Mouse (Mus musculus): Measurements from ENCODE around the gene Hexb.
"Not testable (repeated sequence)": the region's sequence is repeated elsewhere in the genome, so short reads cannot be mapped to it uniquely, and the experiment has no call there.

Hexb gene

DNA sequence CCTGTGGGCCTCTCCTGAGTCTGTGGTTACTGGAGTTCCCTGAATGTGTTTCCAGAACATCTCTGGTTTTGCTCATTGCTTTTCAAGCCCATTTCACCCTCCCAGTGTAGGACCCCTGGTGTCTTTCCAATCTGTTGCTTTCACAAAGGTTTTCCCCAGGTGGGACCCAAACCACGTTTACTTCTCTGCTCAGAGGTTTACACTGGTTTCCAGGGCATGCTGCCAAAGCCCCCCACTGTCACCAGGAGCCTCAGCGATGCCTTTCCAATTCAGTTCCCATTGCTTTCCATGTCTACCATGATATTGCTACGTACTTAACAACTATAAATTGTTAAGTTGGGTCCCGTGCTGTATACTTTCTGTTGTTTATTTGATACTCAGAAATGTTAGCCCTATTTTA, 15.3 kb downstream of the Hexb start:
- no peak for DNase-seq (ENCODE audit: low read depth)

DNA sequence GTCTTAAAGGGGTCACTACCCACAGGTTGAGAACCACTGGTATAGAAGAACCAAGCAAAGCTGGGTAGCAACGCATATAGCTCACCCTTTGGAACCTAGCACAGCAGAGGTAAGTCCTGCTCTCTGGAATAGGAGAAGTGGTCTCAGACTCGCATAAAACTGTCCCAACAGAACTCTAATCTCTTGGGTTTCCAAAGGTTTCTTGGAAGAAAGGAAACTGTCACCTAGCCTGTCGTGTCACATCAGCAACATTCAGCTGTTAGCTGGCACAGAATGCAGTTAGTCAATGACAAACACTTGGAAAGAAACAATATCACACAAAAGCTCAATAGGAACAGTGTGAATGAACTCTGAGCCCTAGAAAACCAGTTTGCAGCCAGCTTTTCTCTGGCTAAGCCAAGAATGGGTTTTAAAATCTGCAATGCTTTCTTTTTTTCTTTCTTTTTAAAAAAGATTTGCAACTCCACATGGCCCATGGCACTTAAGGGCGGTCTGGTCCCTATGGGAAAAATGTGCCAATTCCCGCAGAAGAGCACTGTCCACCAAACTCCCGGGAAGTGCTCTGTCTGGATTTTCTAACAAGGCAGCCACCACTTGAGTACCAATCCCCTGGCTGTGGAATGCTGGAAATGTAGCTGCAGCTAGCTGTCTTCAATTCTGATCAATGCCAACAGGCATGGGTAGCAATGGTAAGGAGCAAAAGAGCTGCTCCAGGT, 17.9 kb downstream of the Hexb start:
- DNase-seq (ENCODE audit: low read depth) = no peak

DNA sequence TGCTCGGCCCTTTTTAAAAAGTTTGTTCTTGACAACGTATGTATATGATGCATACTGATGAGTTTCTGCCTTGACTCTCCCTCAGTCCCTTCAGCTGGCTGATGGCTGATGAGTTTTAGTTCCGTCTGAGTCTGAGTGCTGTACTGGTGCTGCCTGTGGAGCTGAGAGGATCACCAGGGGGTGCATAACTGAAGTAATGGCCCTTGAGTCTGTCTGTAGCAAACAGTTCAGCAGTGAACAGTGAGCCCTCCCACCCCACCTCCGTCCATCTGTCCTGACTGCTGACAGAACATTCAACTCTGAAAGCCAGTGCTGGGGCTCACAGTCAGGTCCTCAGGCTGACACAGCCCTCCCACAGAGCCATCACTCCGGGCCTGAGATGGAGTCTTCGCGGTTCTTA, 19.2 kb downstream of the Hexb start:
- no peak for DNase-seq (ENCODE audit: low read depth)

DNA sequence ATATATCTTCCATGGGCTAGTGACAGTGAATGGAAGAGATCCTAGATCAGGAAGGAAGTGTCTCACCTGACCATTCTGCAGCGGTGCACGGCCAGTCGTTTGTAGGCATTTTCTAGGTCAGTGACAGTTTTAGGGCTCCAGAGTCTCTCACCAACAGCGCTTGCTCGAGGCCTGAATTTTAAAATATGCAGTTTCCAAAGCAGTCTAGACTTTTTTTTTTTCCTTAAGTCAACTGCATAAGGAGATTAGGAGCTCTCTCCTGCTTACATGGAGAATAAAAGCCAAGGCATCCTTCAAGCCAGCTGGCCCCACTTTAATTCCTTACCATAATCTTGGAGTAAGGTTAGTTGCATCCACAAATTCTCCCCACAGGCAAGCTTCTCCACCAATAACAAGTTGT, 21.4 kb downstream of the Hexb start:
- DNase-seq (ENCODE audit: low read depth) = no peak

- DNase-seq (ENCODE audit: low read depth) = no peak
Observed at GRCm38 (mm10) chr13:97175520-97176264, 22.5 kb downstream of the Hexb start.

DNA sequence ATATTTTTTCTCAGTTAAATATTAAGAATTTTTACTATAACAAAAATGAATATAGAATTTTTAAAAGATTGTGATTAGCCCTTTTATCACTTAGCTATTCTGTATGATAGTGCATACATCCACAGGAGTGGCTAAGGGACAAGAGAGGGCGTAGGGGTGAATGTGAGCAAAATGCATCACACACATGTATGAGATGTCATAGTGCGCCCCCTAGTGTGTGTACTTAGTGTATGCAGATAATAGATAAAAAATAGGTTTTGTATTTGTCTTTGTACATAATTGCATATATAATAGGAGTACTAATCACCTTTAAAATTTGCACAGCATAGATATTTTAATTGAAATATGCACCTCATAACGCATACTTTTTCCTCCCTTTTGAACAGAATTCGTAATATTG, 52.3 kb downstream of the Hexb start:
- no peak for DNase-seq (ENCODE audit: low read depth)

GRCm38 (mm10) chr13:97142321-97142720, 55.8 kb downstream of the Hexb start:
- no peak for DNase-seq (ENCODE audit: low read depth)

DNA sequence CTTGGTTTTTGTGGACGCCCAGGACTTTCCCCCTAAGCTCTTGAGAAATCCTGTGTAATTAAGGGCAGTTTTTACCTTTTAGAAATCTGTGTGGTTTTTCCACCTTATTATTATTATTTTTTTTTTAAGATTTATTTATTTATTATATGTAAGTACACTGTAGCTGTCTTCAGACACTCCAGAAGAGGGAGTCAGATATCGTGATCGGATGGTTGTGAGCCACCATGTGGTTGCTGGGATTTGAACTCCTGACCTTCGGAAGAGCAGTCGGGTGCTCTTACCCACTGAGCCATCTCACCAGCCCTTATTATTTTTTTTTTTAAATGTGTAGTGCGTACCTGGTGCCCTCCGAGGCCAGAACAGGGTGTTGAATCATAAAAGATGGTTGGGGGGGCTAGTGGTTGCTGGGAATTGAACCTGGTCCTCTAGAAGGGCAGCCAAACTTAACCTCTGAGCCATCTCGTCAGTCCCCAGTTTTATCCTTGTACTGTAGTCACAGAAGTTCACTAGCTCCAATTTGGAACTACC, 59.7 kb downstream of the Hexb start:
- not testable (repeated sequence) for DNase-seq (ENCODE audit: low read depth)

DNA sequence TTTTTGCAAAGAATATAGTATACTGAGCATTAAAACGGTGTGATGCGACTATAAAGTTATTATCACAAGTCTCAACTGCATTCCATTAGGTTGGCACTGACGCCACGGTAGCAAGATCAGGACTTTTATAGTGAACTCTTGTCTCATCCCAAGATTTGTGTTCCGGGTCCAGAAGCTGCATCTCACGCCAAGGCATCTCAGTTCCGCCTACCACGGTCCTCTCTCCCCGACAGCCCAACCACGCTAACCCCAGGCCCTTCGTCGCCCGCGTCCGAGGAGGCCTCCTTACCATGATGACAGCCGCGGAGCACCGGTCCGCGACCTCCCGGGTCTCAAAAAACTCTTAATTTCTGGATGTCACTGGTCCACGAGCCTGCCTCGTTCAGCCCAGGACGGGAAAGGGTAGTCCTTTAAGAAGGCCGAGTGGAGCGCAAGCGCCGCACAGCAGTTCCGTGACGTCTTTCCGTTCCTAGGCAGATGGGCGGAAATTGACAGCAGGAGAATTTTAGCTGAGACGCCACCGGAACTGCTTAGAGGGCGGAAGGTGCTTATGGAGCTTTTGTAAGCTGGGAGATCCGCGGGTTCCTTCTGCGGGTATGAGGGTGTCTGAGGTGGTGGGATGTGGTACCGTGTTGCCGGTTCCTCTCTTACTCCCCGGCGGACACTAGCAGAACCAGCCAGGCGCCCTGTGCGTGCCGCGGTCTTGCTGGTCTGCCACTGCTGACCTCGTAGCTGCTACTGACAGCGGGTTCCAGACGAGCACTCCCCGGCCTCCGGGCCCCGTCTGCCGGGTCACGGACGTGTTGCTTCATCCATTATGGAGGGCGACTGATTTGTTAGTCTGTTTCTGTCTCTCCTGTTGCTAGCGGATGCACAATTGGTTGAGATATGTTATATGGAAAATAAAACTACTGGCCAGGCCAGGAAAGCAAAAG, 60.4 kb downstream of the Hexb start, which contains the start of the genes Gfm2 and Nsa2:
Gfm2 (plus strand) TSS at position 472 of the 935 bp plus-strand sequence.
Nsa2 (minus strand) TSS at position 472 of the 935 bp plus-strand sequence.
- peak; percentile 89 for DNase-seq (ENCODE audit: low read depth)

DNA sequence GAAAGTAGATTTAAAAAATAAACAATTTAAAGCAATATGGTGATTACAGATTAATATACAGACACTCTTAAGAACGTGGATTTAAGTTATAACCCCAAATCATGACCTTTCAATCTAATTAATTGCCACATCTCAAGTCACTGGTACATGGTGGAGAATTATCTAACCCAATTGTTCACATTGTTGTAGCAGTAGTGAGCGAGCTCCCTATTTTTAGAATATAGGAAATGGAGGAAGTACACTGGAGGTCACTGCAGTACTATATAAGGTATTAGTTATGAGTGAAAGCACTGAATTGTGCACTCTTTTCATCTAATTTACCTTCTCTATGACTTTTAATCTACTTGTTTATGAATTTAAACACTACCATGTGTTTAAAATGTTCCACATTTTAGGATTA, 67.7 kb downstream of the Hexb start:
- DNase-seq (ENCODE audit: low read depth) = not testable (repeated sequence)

DNA sequence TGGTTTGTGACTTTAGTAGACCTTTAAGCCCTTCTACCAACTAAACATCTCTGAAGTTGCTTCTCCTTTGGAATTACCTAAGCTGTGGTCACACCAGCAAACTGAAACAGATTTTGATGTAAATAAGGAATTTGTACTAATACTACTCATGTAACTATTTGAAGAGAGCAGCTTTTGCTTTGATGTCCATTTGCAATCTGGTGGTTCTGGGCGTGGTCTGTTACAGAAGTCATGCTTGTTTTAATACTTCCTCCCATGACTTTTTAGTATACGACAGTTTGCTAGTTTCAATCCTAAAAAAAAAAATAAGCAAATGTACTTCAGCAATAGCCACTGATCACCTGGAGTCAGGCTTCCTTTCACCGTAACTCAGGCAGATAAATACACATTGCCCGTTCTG, 68.5 kb downstream of the Hexb start:
- not testable (repeated sequence) for DNase-seq (ENCODE audit: low read depth)
